Mouse (Mus musculus) kidney, embryonic 15.5 days (tissue): ENCODE measurements around the gene Ldlrap1. TPM values are rescaled to one million over a fixed set of nuclear protein-coding genes. Genes with fewer than 3 reads are reported as not detected.

ENCODE experiments used
- ATAC-seq: fragments of 200-750 bp; cut with Nextera tagmentation; replicated peaks from 2 replicates; pipeline ENCODE4 v1.8.0; 2017; ENCODE audit warnings: moderate TSS enrichment; ENCODE audit not compliant: low FRiP score
- H3K27ac ChIP-seq: fragments of 300-500 bp; sonication (generic); 2 replicates; pipeline ENCODE4 v1.5.1; 2015; ENCODE audit warnings: mild to moderate bottlenecking, inconsistent platforms
- H3K27me3 ChIP-seq: fragments of 300-500 bp; sonication (generic); 2 replicates; pipeline ENCODE4 v1.6.1; 2015; ENCODE audit warnings: inconsistent platforms
- H3K36me3 ChIP-seq: fragments of 300-500 bp; sonication (generic); 2 replicates; pipeline ENCODE4 v1.6.1; 2015; ENCODE audit warnings: inconsistent platforms
- H3K4me1 ChIP-seq: fragments of 300-500 bp; sonication (generic); 2 replicates; pipeline ENCODE4 v1.6.1; 2015; ENCODE audit warnings: inconsistent platforms
- H3K4me2 ChIP-seq: fragments of 300-500 bp; sonication (generic); 2 replicates; pipeline ENCODE4 v1.6.1; 2015; ENCODE audit warnings: moderate library complexity, mild to moderate bottlenecking, inconsistent platforms
- H3K4me3 ChIP-seq: fragments of 300-500 bp; sonication (generic); replicated peaks from 2 replicates; pipeline ENCODE4 v1.5.1; 2015; ENCODE audit warnings: mild to moderate bottlenecking, inconsistent platforms
- H3K9ac ChIP-seq: fragments of 300-500 bp; sonication (generic); 2 replicates; pipeline ENCODE4 v1.6.1; 2015; ENCODE audit warnings: mild to moderate bottlenecking, inconsistent platforms
- H3K9me3 ChIP-seq: fragments of 300-500 bp; sonication (generic); replicated peaks from 2 replicates; pipeline ENCODE4 v1.6.1; 2016; ENCODE audit warnings: inconsistent platforms
- WGBS: fragments of 180-500 bp; shearing (Covaris S2); methylation state at CpG from one replicate; pipeline ENCODE4 v1.1.7; 2015; ENCODE audit warnings: mixed read lengths; 5-methylcytosine and 5-hydroxymethylcytosine counted together
- polyA plus RNA-seq: library from polyadenylated mRNA; unstranded; fragments of >200 nt; fragmentation: Nextera tagmentation; extraction: Ambion mirVana; gene quantifications from 2 replicates; pipeline ENCODE4 v1.2.1, GENCODE M21; 2015

Ldlrap1 gene
- 19.3 and 23.6 TPM in 2 replicates for polyA plus RNA-seq

GRCm38 (mm10) chr4:134767426-134768225 lies at the start of gene Ldlrap1:
Gene Ldlrap1 (minus strand): TSS chr4:134768024.
- H3K9me3 ChIP-seq: no peaks in the 10 kb centered on the region
- peak within 1 kb of the TSS; percentile 82 for H3K9ac ChIP-seq
- WGBS: under 1% methylated on average over 80 of the region's 80 CpGs
- peak within 1 kb of the TSS; percentile 84 for H3K4me2 ChIP-seq
- H3K27ac ChIP-seq: peak within 1 kb of the TSS; percentile 77
- peaks cover 61% of the 10 kb centered on the region for H3K4me1 ChIP-seq
- peak within 1 kb of the TSS; percentile 79 for H3K4me3 ChIP-seq
- H3K36me3 ChIP-seq: no peaks in the 10 kb centered on the region
- peak; percentile 80 for ATAC-seq
- H3K27me3 ChIP-seq: 0 out of 2 replicates have a peak, but pooled peaks cover 3% of the 10 kb centered on the region

GRCm38 (mm10) chr4:134814229-134814571 lies 46.4 kb upstream of the Ldlrap1 start:
- Histone ChIP-seq H3K27me3 (no peaks in the 10 kb centered on the region), H3K36me3 (peaks cover 54% of the 10 kb centered on the region), H3K4me1 (no peaks in the 10 kb centered on the region), H3K9ac (no peak overlapping the region), H3K9me3 (no peaks in the 10 kb centered on the region), H3K27ac (no peak overlapping the region), H3K4me2 (no peak overlapping the region), H3K4me3 (no peak overlapping the region)
- no peak for ATAC-seq
- 89% methylated on average over 4 of the region's 4 CpGs for WGBS

- no peaks in the 10 kb centered on the region for H3K4me1 ChIP-seq
- no peak overlapping the region for H3K27ac ChIP-seq
- H3K9me3 ChIP-seq: no peaks in the 10 kb centered on the region
- no peaks in the 10 kb centered on the region for H3K27me3 ChIP-seq
- H3K4me2 ChIP-seq: no peak overlapping the region
- no peak overlapping the region for H3K9ac ChIP-seq
- peaks cover 60% of the 10 kb centered on the region for H3K36me3 ChIP-seq
- H3K4me3 ChIP-seq: no peak overlapping the region
- ATAC-seq: no peak
- 91% methylated on average over 17 of the region's 17 CpGs for WGBS
Measured at GRCm38 (mm10) chr4:134813406-134814228, 45.8 kb upstream of the Ldlrap1 start.

GRCm38 (mm10) chr4:134804765-134805164 lies 36.9 kb upstream of the Ldlrap1 start:
- Histone ChIP-seq H3K27ac (no peak overlapping the region), H3K9ac (no peak overlapping the region), H3K36me3 (peaks cover 86% of the 10 kb centered on the region), H3K4me2 (no peak overlapping the region), H3K4me3 (no peak overlapping the region), H3K4me1 (peaks cover 31% of the 10 kb centered on the region), H3K9me3 (no peaks in the 10 kb centered on the region), H3K27me3 (no peaks in the 10 kb centered on the region)
- 80% methylated on average over 5 of the region's 5 CpGs for WGBS
- no peak for ATAC-seq

GRCm38 (mm10) chr4:134802765-134803164 lies 34.9 kb upstream of the Ldlrap1 start:
- Histone ChIP-seq H3K27me3 (no peaks in the 10 kb centered on the region), H3K9ac (no peak overlapping the region), H3K27ac (peak overlapping the region; percentile 38; the same call in 1 of the 2 replicates), H3K4me1 (peaks cover 39% of the 10 kb centered on the region), H3K4me3 (no peak overlapping the region), H3K4me2 (no peak overlapping the region), H3K36me3 (peaks cover 66% of the 10 kb centered on the region), H3K9me3 (no peaks in the 10 kb centered on the region)
- no peak for ATAC-seq
- 88% methylated on average over 3 of the region's 3 CpGs for WGBS

GRCm38 (mm10) chr4:134802155-134802554 lies 34.3 kb upstream of the Ldlrap1 start:
- peak overlapping the region; percentile 1; the same call in 1 of the 2 replicates for H3K9ac ChIP-seq
- ATAC-seq: 0 out of 2 replicates have a peak, but pooled peaks have one; percentile 41
- peaks cover 40% of the 10 kb centered on the region for H3K4me1 ChIP-seq
- WGBS: 67% methylated on average over 10 of the region's 10 CpGs
- no peaks in the 10 kb centered on the region for H3K9me3 ChIP-seq
- no peak overlapping the region for H3K4me2 ChIP-seq
- H3K4me3 ChIP-seq: no peak overlapping the region
- peak overlapping the region; percentile 50 for H3K27ac ChIP-seq
- H3K36me3 ChIP-seq: peaks cover 61% of the 10 kb centered on the region
- no peaks in the 10 kb centered on the region for H3K27me3 ChIP-seq

- peaks cover 55% of the 10 kb centered on the region for H3K4me1 ChIP-seq
- no peak overlapping the region for H3K4me2 ChIP-seq
- H3K27ac ChIP-seq: 0 out of 2 replicates have a peak overlapping the region, but pooled peaks have one; percentile 11
- no peak overlapping the region for H3K4me3 ChIP-seq
- no peaks in the 10 kb centered on the region for H3K27me3 ChIP-seq
- no peak for ATAC-seq
- H3K9me3 ChIP-seq: no peaks in the 10 kb centered on the region
- peaks cover 46% of the 10 kb centered on the region for H3K36me3 ChIP-seq
- no peak overlapping the region for H3K9ac ChIP-seq
- WGBS: 70% methylated on average over 10 of the region's 10 CpGs
Measured at GRCm38 (mm10) chr4:134800693-134801092, 32.9 kb upstream of the Ldlrap1 start.

GRCm38 (mm10) chr4:134800098-134800497 lies 32.3 kb upstream of the Ldlrap1 start:
- 69% methylated on average over 8 of the region's 8 CpGs for WGBS

GRCm38 (mm10) chr4:134799272-134799671 lies 31.4 kb upstream of the Ldlrap1 start:
- no peak overlapping the region for H3K9ac ChIP-seq
- peaks cover 32% of the 10 kb centered on the region for H3K36me3 ChIP-seq
- H3K27ac ChIP-seq: no peak overlapping the region
- H3K4me2 ChIP-seq: no peak overlapping the region
- 7% methylated on average over 4 of the region's 4 CpGs for WGBS
- no peak overlapping the region for H3K4me3 ChIP-seq
- H3K9me3 ChIP-seq: no peaks in the 10 kb centered on the region
- H3K27me3 ChIP-seq: no peaks in the 10 kb centered on the region
- peaks cover 54% of the 10 kb centered on the region for H3K4me1 ChIP-seq
- ATAC-seq: peak; percentile 52; the same call in 1 of the 2 replicates

More at GRCm38 (mm10) chr4:134800098-134800497, 32.3 kb upstream of the Ldlrap1 start:
- H3K4me2 ChIP-seq: no peak overlapping the region
- H3K9me3 ChIP-seq: no peaks in the 10 kb centered on the region
- no peak overlapping the region for H3K4me3 ChIP-seq
- no peaks in the 10 kb centered on the region for H3K27me3 ChIP-seq
- peaks cover 40% of the 10 kb centered on the region for H3K36me3 ChIP-seq
- ATAC-seq: no peak
- no peak overlapping the region for H3K9ac ChIP-seq
- peaks cover 55% of the 10 kb centered on the region for H3K4me1 ChIP-seq
- H3K27ac ChIP-seq: peak overlapping the region; percentile 14; the same call in 1 of the 2 replicates

GRCm38 (mm10) chr4:134798861-134799260 lies 31.0 kb upstream of the Ldlrap1 start:
- WGBS: 38% methylated on average over 3 of the region's 3 CpGs
- no peak overlapping the region for H3K9ac ChIP-seq
- ATAC-seq: no peak

GRCm38 (mm10) chr4:134797621-134798020 lies 29.8 kb upstream of the Ldlrap1 start:
- 67% methylated on average over 6 of the region's 6 CpGs for WGBS
- ATAC-seq: no peak
- no peaks in the 10 kb centered on the region for H3K9me3 ChIP-seq
- H3K27me3 ChIP-seq: no peaks in the 10 kb centered on the region
- no peak overlapping the region for H3K4me2 ChIP-seq
- no peak overlapping the region for H3K27ac ChIP-seq
- H3K4me3 ChIP-seq: no peak overlapping the region
- peaks cover 41% of the 10 kb centered on the region for H3K4me1 ChIP-seq
- H3K36me3 ChIP-seq: peaks cover 18% of the 10 kb centered on the region; the same call in 1 of the 2 replicates
- H3K9ac ChIP-seq: no peak overlapping the region

More at GRCm38 (mm10) chr4:134798861-134799260, 31.0 kb upstream of the Ldlrap1 start:
- no peaks in the 10 kb centered on the region for H3K9me3 ChIP-seq
- peaks cover 52% of the 10 kb centered on the region for H3K4me1 ChIP-seq
- no peaks in the 10 kb centered on the region for H3K27me3 ChIP-seq
- H3K4me2 ChIP-seq: no peak overlapping the region
- no peak overlapping the region for H3K4me3 ChIP-seq
- H3K36me3 ChIP-seq: peaks cover 30% of the 10 kb centered on the region
- no peak overlapping the region for H3K27ac ChIP-seq
